Mouse (Mus musculus): Measurements from ENCODE around the gene Rora. TPM values are rescaled to one million over a fixed set of nuclear protein-coding genes. Genes with fewer than 3 reads are reported as not detected.

Gene Rora
- polyA plus RNA-seq, 1 experiment from 2014 or later, result 43.6 TPM

- no peaks in the 10 kb centered on the region for H3K9me3 ChIP-seq (replicated peaks; ENCODE audit: control insufficient read depth, low read length, poor library complexity, severe bottlenecking)
- peak; percentile 55; the same call in 1 of the 2 replicates for ATAC-seq
- H3K36me3 ChIP-seq (ENCODE audit: control insufficient read depth, insufficient read depth, low read length), result no peaks in the 10 kb centered on the region
- 0% methylated on average over 28 of the region's 28 CpGs for WGBS
- no peaks in the 10 kb centered on the region for H3K27me3 ChIP-seq (ENCODE audit: control insufficient read depth, insufficient read depth, low read depth, low read length)
- peaks cover 17% of the 10 kb centered on the region; the same call in 1 of the 2 replicates for H3K4me1 ChIP-seq (ENCODE audit: control insufficient read depth, insufficient read depth, low read length)
- peak overlapping the region; percentile 91 for H3K9ac ChIP-seq (ENCODE audit: low read depth, low read length)
- H3K27ac ChIP-seq (ENCODE audit: low read length), result peak overlapping the region; percentile 95
- peak overlapping the region; percentile 75 for H3K4me2 ChIP-seq (ENCODE audit: low read length)
- peak overlapping the region; percentile 82 for H3K4me3 ChIP-seq (ENCODE audit: low read depth, low read length)
These were observed 400 bp downstream of the Rora start for GRCm38 (mm10) chr9:68654039-68654332.

GRCm38 (mm10) chr9:68654333-68655017 lies 889 bp downstream of the Rora start:
- Histone ChIP-seq H3K9me3 (replicated peaks; ENCODE audit: control insufficient read depth, low read length, poor library complexity, severe bottlenecking) (no peaks in the 10 kb centered on the region), H3K9ac (ENCODE audit: low read depth, low read length) (peak overlapping the region; percentile 91), H3K4me1 (ENCODE audit: control insufficient read depth, insufficient read depth, low read length) (peaks cover 17% of the 10 kb centered on the region; the same call in 1 of the 2 replicates), H3K27me3 (ENCODE audit: control insufficient read depth, insufficient read depth, low read depth, low read length) (no peaks in the 10 kb centered on the region), H3K4me3 (ENCODE audit: low read depth, low read length) (peak overlapping the region; percentile 82), H3K36me3 (ENCODE audit: control insufficient read depth, insufficient read depth, low read length) (no peaks in the 10 kb centered on the region), H3K4me2 (ENCODE audit: low read length) (peak overlapping the region; percentile 75), H3K27ac (ENCODE audit: low read length) (peak overlapping the region; percentile 95)
- WGBS, result under 1% methylated on average over 43 of the region's 43 CpGs
- peak; percentile 43 for ATAC-seq

- ATAC-seq, result peak; percentile 39
- Histone ChIP-seq H3K27ac (ENCODE audit: low read length) (peak overlapping the region; percentile 41), H3K4me2 (ENCODE audit: low read length) (peak overlapping the region; percentile 75)
These were observed 1.7 kb downstream of the Rora start for GRCm38 (mm10) chr9:68655018-68656005.

GRCm38 (mm10) chr9:68656076-68656795 lies 2.6 kb downstream of the Rora start:
- no peak overlapping the region for H3K27ac ChIP-seq (ENCODE audit: low read length)
- H3K4me1 ChIP-seq (ENCODE audit: control insufficient read depth, insufficient read depth, low read length), result peaks cover 17% of the 10 kb centered on the region; the same call in 1 of the 2 replicates
- ATAC-seq, result no peak
- peak overlapping the region; percentile 75 for H3K4me2 ChIP-seq (ENCODE audit: low read length)
- no peaks in the 10 kb centered on the region for H3K27me3 ChIP-seq (ENCODE audit: control insufficient read depth, insufficient read depth, low read depth, low read length)
- no peaks in the 10 kb centered on the region for H3K9me3 ChIP-seq (replicated peaks; ENCODE audit: control insufficient read depth, low read length, poor library complexity, severe bottlenecking)
- H3K9ac ChIP-seq (ENCODE audit: low read depth, low read length), result no peak overlapping the region
- WGBS, result 56% methylated on average over 5 of the region's 5 CpGs
- H3K4me3 ChIP-seq (ENCODE audit: low read depth, low read length), result peak overlapping the region; percentile 82
- H3K36me3 ChIP-seq (ENCODE audit: control insufficient read depth, insufficient read depth, low read length), result no peaks in the 10 kb centered on the region

More at GRCm38 (mm10) chr9:68655018-68656005, 1.7 kb downstream of the Rora start:
- Histone ChIP-seq H3K4me1 (ENCODE audit: control insufficient read depth, insufficient read depth, low read length) (peaks cover 17% of the 10 kb centered on the region; the same call in 1 of the 2 replicates), H3K36me3 (ENCODE audit: control insufficient read depth, insufficient read depth, low read length) (no peaks in the 10 kb centered on the region), H3K9ac (ENCODE audit: low read depth, low read length) (peak overlapping the region; percentile 91), H3K27me3 (ENCODE audit: control insufficient read depth, insufficient read depth, low read depth, low read length) (no peaks in the 10 kb centered on the region), H3K4me3 (ENCODE audit: low read depth, low read length) (peak overlapping the region; percentile 82), H3K9me3 (replicated peaks; ENCODE audit: control insufficient read depth, low read length, poor library complexity, severe bottlenecking) (no peaks in the 10 kb centered on the region)
- WGBS, result under 1% methylated on average over 31 of the region's 31 CpGs

DNA sequence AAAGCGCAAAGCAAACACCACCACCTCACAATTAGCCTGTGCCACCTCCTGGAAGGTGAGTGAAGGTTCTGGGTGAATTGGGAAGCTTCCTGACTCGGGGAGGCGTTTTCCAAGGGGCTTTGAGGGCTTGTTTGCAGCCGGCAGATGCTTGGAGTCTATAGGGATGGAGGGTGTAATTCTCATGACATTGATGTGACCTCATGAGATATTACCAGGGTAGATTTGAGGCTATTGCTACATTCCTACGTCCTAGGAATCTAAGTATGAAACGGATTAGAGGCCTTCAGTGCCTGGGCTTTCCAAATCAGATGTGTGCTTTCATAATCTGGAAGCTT lies 3.2 kb downstream of the Rora start:
- Histone ChIP-seq H3K4me1 (ENCODE audit: control insufficient read depth, insufficient read depth, low read length) (peaks cover 17% of the 10 kb centered on the region; the same call in 1 of the 2 replicates), H3K4me2 (ENCODE audit: low read length) (no peak overlapping the region), H3K27ac (ENCODE audit: low read length) (no peak overlapping the region), H3K4me3 (ENCODE audit: low read depth, low read length) (no peak overlapping the region), H3K9me3 (replicated peaks; ENCODE audit: control insufficient read depth, low read length, poor library complexity, severe bottlenecking) (no peaks in the 10 kb centered on the region), H3K9ac (ENCODE audit: low read depth, low read length) (no peak overlapping the region), H3K27me3 (ENCODE audit: control insufficient read depth, insufficient read depth, low read depth, low read length) (no peaks in the 10 kb centered on the region), H3K36me3 (ENCODE audit: control insufficient read depth, insufficient read depth, low read length) (no peaks in the 10 kb centered on the region)
- 36% methylated on average over 6 of the region's 6 CpGs for WGBS
- ATAC-seq, result no peak

DNA sequence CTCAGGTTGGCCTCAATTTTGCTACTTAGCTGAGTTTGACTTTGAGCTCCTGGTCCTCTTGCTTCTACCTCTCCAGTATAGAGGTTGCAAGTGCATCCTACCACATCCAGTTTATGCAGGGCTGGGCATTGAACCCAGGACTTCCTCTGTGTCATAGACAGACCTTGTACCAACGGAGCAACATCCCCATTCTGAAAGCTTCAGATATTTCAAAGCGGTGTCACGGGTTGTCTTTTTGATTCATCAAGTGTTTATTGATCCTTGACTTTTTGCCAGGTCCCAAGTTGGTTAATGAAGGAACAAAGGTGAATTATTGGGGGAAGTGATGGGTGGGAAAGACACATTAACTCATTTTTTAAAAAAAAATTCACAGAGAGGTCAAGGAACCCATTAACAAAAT lies 17.1 kb downstream of the Rora start:
- WGBS, result 78% methylated on average over 3 of the region's 3 CpGs
- Histone ChIP-seq H3K4me2 (ENCODE audit: low read length) (no peak overlapping the region), H3K9ac (ENCODE audit: low read depth, low read length) (no peak overlapping the region), H3K4me1 (ENCODE audit: control insufficient read depth, insufficient read depth, low read length) (peaks cover 5% of the 10 kb centered on the region), H3K4me3 (ENCODE audit: low read depth, low read length) (no peak overlapping the region), H3K9me3 (replicated peaks; ENCODE audit: control insufficient read depth, low read length, poor library complexity, severe bottlenecking) (no peaks in the 10 kb centered on the region), H3K27ac (ENCODE audit: low read length) (no peak overlapping the region), H3K36me3 (ENCODE audit: control insufficient read depth, insufficient read depth, low read length) (no peaks in the 10 kb centered on the region), H3K27me3 (ENCODE audit: control insufficient read depth, insufficient read depth, low read depth, low read length) (no peaks in the 10 kb centered on the region)
- no peak for ATAC-seq

DNA sequence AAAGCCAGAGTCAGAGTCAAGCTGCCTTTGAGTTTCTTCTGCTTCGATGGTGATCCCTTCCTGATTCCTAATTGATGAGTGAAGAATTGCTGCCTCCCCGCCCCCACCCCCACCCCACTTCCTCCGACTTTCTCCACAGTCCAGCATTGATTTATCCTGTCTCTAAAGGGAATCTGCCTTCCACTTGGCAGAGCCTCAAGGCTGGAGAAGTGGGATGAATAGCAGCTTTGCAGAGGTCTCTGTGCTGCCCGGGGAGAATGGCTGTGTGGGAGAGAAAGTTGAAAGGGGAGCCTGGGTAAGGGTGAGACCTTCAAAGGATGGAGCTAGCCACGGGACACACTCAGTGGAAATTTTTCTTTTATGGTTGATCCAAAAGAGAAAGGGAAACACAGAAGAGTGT lies 18.9 kb downstream of the Rora start:
- Histone ChIP-seq H3K36me3 (ENCODE audit: control insufficient read depth, insufficient read depth, low read length) (no peaks in the 10 kb centered on the region), H3K4me2 (ENCODE audit: low read length) (no peak overlapping the region), H3K27ac (ENCODE audit: low read length) (no peak overlapping the region), H3K9ac (ENCODE audit: low read depth, low read length) (no peak overlapping the region), H3K9me3 (replicated peaks; ENCODE audit: control insufficient read depth, low read length, poor library complexity, severe bottlenecking) (no peaks in the 10 kb centered on the region), H3K4me1 (ENCODE audit: control insufficient read depth, insufficient read depth, low read length) (peaks cover 5% of the 10 kb centered on the region), H3K4me3 (ENCODE audit: low read depth, low read length) (no peak overlapping the region), H3K27me3 (ENCODE audit: control insufficient read depth, insufficient read depth, low read depth, low read length) (no peaks in the 10 kb centered on the region)
- WGBS, result 44% methylated on average over 5 of the region's 5 CpGs
- ATAC-seq, result no peak

DNA sequence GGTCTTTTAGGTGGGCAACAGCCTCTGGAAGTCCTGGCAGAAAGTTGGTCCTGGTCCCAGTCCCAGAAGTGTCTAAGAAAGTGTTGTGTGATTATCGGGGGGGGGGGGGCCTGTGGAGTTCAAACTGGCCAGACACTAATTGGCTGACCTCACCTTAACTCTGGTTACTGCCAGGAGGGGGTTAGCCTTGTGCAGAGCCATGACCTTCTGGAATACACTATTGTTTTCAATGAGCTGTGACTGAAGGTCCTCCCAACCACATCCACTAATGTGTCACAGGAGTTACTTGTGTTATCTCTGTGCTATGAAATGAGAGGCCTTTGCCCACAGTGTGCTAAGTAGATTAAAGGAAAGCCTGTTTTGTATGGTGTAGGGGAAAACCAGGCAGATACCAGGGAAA lies 19.6 kb downstream of the Rora start:
- Histone ChIP-seq H3K9me3 (replicated peaks; ENCODE audit: control insufficient read depth, low read length, poor library complexity, severe bottlenecking) (no peaks in the 10 kb centered on the region), H3K36me3 (ENCODE audit: control insufficient read depth, insufficient read depth, low read length) (no peaks in the 10 kb centered on the region), H3K4me3 (ENCODE audit: low read depth, low read length) (no peak overlapping the region), H3K27me3 (ENCODE audit: control insufficient read depth, insufficient read depth, low read depth, low read length) (no peaks in the 10 kb centered on the region), H3K4me1 (ENCODE audit: control insufficient read depth, insufficient read depth, low read length) (peaks cover 5% of the 10 kb centered on the region), H3K27ac (ENCODE audit: low read length) (no peak overlapping the region), H3K4me2 (ENCODE audit: low read length) (no peak overlapping the region), H3K9ac (ENCODE audit: low read depth, low read length) (no peak overlapping the region)
- no peak for ATAC-seq
- 77% methylated on average over 1 of the region's 1 CpGs for WGBS
